Mouse (Mus musculus): ENCODE measurements around the gene Stk11ip. TPM values are rescaled to one million over a fixed set of nuclear protein-coding genes. Genes with fewer than 3 reads are reported as not detected.
A peak's percentile ranks its signal among the peaks of the same experiment; 100 is the strongest.

Stk11ip gene
- total RNA-seq, 2 experiments from 2014 or later: 6.6 to 10.9 TPM

GRCm38 (mm10) chr1:75541496-75541895 is 20.2 kb downstream of the Stk11ip start:
- DNase-seq: no peak

DNA sequence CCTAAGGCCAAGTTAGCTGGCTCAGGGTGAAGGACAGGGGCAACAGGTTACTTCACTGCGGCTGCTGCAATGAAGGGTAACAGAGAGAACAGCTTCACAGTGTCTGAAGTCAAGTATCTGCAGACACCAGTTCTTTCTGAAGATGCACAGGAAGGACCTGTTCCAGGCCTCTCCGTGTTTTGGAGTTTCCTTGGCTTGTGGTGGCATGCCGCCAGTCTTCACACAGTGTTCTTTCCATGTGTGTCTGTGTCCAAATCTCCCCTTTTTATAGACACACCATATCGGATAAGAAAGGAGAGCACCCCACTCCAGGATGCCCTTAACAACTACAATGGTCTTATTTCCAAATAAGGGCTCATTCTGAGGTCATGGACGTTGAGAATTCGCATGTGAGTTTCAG is 23.0 kb downstream of the Stk11ip start:
- no peak for DNase-seq

GRCm38 (mm10) chr1:75545965-75546956 is 24.9 kb downstream of the Stk11ip start, which contains the start of gene Slc4a3:
TSS of gene Slc4a3 (plus strand) at chr1:75546266.
- peak; percentile 70 to 74 for DNase-seq

DNA sequence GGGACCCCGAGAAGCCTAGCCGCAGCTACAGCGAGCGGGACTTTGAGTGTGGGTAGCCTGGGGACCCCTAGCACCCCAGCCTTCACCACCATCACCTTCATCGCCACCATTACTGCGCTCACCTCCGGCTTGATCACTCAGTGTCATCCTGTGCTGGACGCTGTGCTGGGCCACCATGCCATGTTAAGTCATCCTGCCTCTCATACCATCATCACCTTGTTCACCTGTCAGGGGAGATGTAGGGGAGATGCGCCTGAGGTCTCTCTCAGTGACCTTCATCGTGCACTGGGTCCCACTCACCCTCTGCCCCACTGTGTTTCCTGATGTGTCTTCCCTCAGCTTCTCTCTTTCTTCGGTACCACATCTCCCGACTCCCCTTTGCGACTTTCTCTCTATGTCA is 26.0 kb downstream of the Stk11ip start:
- DNase-seq: no peak

- DNase-seq: peak in 1 of 2 experiments; percentile 14
Observed at GRCm38 (mm10) chr1:75548083-75548482, 26.8 kb downstream of the Stk11ip start.

DNA sequence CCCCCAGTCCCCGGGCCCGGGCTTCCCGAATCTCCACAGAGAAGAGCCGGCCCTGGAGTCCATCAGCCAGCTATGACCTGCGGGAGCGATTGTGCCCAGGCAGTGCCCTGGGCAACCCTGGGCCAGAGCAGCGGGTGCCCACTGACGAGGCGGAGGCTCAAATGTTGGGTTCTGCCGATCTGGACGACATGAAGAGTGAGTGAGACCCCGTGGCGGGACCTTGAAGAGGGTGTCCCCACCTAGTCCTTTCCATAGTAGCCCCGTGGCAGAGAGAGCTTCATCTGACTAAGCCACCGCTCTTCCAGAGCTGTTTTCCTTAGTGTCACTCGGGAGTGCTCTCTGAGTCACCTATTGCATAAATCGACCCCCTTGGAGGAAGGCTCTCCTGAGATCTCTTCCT is 27.5 kb downstream of the Stk11ip start:
- DNase-seq: no peak

DNA sequence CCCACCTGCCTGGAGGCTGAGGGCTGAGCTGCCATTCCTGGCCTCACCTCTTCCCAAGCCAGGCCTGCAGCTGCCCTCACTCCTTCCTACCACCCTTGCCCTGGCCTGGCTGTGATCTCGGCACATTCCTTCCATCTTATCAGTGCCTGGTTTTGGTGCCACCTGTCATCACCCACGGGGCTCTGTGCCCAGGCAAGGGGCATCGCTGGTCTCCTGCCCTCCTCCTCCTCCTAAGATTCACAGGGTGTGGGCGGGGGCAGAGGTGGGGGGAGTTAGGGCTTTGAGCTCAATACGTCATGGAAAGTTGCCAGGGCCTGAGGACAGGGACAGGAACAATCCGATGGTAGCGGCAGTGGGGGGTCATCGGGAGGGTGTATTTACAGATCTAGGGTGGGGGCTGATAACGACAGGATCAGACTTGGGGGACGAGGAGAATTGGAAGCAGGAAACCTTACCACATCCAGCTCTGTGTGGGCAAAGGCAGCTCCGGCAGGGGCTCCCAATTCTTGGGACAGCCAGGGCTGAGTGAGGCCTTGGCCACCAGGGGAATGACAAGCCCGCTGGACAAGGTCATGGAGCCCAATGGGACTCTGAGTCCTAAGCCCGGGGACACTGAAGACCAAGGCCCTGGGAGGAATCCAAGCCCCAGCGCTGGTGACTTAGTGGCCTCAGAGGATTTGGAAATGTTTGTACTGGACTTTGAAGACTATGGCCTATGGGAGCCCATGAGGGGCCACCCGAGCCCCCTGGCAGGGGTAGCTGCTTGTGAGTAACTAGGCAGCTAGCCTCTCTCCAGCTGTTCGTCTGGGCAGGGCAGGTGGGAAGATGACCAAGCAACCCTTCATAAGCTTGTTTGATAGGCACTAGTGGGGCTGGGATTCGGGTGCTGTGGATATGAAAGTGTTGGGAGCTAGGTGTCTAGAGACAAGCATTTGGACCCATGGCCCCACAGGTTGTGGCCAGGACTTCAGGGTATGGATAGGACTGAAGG is 28.3 kb downstream of the Stk11ip start:
- DNase-seq: peak; percentile 80 to 86

DNA sequence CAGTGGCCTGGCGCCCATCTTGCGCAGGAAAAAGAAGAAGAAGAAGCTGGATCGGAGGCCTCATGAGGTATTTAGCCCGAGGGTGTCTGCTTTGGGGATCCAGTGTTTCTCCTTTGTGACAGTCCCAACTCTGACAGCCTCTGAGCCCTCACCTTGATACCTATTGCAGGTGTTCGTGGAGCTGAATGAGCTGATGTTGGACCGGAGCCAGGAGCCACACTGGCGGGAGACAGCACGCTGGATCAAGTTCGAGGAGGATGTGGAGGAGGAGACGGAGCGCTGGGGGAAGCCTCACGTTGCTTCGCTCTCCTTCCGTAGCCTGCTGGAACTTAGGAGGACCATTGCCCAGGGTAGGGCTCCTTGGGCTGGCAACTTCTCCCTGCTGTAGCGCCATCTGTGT is 29.3 kb downstream of the Stk11ip start:
- DNase-seq: peak in 1 of 2 experiments; percentile 23

GRCm38 (mm10) chr1:75555680-75556079 is 34.4 kb downstream of the Stk11ip start:
- DNase-seq: no peak

DNA sequence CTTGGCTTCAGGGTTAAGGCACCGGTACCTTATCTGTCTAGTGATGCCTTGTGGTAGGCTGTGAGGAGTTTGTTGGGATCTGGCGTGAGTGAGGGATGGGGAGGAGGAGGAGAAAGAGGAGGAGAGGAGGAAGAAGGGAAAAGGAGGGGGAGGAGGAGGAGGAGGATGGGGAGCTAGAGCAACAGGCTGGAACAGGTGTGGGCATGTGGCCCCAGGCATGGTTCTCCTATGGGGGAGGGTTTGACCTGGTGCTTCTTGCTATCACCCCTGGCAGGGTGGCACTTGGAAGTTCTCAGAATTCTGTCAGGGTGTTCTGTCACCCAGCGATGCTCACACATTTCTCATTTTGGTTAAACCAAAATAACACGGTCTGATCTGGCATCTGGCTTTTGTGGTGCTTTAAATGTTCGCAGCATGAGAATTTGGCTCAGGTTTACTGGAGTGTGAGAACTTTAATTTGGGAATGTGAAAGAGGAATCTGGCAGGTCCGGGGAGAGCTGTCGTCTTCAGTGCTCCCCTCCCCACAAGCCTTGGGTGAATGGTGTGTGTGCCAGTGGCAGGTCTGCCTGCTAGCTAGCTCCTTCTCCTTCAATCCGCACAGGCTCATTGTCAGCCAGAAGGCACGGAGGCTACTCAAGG is 34.9 kb downstream of the Stk11ip start:
- peak in 1 of 2 experiments; percentile 13 for DNase-seq

DNA sequence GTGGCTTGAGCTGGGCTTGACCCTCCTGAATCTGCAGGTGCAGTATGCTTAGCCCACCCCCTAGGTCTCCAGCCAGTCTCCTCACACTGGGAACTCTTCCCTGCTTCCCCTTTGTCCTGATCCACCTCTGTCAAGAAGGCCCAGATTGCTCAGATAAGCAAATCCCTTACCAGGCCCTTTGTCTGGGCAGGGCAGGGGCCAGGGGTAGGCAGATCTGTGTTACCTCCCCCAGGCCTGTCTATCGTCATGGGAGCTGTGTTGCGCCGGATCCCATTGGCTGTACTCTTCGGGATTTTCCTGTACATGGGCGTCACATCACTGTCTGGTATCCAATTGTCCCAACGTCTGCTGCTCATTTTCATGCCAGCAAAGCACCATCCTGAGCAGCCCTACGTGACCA is 35.7 kb downstream of the Stk11ip start:
- DNase-seq: peak in 1 of 2 experiments; percentile 14

DNA sequence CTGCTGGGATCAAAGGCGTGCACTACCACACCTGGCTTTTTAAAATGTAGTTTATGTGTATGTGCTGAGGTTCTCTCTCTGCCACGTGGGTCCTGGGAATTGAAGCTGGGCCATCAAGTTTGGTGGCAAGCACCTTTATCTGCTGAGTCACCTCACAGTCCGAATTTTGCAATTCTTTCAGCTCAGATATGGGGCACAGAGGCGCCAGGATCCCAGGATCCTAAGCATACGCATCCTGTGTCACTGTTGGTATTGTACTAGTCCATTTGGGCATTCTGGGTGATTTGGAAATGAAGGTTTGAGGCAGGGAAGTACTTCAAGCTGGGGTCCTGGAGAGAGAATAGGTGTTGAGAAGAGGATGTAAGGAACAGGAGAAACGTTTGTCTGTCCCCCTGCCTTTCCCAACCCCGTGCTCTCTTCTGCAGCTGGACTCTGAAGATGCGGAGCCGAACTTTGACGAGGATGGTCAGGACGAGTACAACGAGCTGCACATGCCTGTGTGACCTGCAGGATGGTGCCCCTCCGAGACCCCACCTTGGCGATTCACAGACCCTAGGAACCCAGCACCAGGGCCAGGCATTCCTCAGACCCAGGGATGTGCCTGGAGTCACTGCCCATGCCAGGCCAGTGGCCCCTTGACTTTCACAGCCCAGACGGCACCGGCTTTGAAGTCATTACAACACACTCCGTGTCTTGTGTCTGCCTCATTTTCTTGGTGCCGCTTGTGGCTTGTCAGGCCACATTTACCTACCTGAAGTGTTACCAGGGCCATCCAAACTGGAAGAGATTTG is 37.3 kb downstream of the Stk11ip start:
- DNase-seq: peak in 1 of 2 experiments; percentile 23

DNA sequence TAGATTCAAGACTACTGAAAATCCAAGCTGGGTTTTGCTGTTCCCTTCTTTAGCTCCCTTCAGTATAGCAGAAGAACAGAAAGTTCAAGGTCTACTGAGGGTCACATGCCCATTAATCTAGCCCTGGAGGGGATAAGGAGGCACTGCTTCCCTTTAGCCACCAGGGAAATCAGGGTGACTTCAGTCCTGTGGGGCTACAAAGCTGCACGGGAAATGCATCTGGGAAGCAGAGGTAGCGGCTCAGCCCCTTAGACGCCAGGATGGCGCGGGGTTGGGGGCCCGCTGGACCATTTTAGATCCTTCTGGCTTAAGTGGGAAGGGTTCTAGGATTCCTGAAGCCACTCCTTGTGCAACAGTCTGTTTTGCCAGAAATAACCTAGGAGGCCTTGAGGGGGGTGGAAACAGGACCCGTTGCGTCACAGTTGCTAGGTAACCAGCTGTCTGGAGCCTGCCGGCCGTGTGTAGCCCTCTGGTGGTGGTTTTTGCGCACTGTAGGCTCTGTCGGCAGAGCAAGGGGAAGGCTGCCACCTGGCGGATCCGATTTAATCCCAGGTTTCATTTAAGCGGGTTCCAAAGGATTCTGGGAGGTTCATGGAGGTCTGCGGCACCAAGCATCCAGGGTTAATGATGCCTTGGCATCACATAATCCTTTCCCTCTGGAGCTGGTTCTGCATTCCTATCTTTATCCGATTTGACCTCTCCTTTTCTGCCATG is 38.0 kb downstream of the Stk11ip start:
- peak; percentile 93 to 94 for DNase-seq

DNA sequence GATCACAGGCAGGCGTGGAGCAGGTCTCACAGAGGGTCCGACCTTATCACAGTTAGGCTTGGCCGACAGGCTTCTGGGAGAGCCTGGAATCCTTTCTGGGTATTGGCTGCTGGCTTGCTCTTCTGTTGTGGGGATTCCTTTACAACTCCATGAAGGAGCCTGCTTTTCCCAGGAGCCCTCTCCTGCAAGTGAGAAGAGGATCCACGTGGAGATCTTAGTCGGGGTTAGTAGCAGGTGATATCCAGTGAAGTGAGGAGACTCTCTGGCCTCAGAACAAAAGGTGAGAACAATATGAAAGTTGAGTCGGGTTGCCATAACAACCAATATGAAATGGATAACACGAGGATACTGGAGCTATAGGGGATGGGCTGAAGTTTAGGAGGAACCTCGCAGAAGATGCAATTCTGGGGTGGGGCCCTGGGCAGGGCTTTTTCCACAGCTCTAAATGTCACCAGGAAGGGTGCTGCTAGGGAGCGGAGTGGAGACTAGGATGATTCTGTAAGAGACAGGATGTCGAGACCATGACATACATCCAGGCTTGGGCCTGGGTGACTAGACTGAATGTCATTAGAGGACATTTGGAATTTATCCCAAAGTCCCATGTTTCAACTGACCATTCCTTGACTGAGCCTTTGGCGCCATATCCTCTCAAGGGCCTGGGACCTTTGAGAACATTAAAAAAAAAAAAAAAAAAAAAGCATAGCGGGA is 39.0 kb downstream of the Stk11ip start:
- DNase-seq: peak in 1 of 2 experiments; percentile 22

- peak in 1 of 2 experiments; percentile 45 for DNase-seq
Observed at GRCm38 (mm10) chr1:75561221-75561897, 40.0 kb downstream of the Stk11ip start.

- DNase-seq: peak in 1 of 2 experiments; percentile 35
Observed at GRCm38 (mm10) chr1:75561898-75562238, 40.5 kb downstream of the Stk11ip start.

GRCm38 (mm10) chr1:75564102-75564501 is 42.8 kb downstream of the Stk11ip start:
- no peak for DNase-seq

DNA sequence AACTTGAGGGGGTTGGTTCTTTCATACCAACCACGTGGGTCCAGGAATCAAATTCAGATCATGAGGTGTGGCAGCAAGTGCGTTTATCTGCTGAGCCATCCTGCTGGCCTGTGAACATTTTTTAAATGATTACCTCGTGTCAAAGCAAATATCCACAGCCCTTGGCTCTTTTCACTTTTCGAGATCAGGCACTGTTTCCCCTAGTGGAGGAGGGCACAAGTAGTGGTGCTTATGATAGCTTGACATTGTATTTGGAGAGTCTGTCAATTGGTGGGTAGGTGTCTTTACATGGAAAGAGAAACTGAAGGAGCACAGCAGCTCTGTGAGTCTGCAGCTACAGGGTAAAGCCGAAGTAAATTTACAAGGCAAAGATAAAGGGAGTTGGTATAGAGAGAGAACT is 43.6 kb downstream of the Stk11ip start:
- DNase-seq: no peak

DNA sequence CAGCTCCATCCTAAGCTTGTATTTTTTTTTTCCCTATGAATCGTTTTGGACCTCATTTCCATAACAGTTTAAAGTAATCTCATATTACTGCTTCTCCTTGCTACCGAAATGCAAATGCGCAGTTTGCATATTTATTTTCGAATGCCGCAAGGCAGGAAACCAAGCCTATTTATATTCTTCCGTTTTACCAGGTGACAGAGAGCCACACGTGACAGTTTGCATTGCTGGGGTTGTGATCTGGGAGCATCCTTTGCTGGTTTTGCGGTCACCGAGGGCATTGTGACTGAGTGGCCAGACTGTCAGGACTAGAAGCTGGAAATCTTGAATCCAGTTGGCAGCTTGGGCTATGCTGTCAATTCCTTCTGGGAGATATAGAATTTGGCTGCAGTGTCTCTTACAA is 44.3 kb downstream of the Stk11ip start:
- DNase-seq: peak in 1 of 2 experiments; percentile 31

Measured in heart, adult 18-20 months (tissue).